Mouse (Mus musculus) heart, adult 11 months (tissue): Measurements from ENCODE around the gene Sfxn2.

ENCODE experiments used
- DNase-seq: peaks from one replicate; pipeline ENCODE4 v3.0.0; 2022

The Sfxn2 gene

GRCm38 (mm10) chr19:46572951-46573937 is at the start of gene Sfxn2, which contains the start of gene Arl3:
Sfxn2 (plus strand) TSS chr19:46573365.
Arl3 (minus strand) TSS chr19:46573198.
- DNase-seq: peak; percentile 100

DNA sequence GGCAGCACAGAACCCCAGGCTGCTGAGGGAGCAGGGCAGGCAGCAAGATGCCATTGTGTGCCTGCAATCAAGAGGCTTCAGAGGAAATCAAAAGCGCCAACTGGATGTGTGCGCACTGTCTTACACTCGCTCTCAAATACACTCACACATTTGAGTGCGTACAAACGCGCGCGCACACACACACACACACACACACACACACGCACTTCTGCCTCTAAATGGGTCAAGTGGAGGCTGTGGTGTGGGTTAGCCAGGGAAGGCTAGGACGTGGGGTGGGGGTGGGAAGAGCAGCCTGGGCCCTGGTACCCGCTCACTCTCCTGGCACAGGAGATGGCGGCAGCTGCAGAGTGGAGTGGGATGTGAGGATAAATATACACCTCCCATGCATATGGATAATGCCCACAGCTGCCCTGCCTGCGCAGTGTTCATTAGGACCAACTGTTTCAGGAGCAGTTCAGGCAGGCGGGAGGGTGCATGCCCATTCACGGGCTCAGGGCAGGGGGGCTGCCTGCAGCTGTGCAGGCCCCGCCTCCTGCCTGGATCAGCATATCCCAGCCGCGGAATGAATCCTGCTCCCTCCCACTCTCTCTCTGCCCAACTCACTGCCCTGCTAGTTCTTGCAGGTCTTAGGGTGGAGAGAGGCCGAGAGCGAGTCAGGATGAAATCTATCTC is 49.5 kb upstream of the Sfxn2 start:
- peak; percentile 96 for DNase-seq

- peak; percentile 95 for DNase-seq
These were observed 49.0 kb upstream of the Sfxn2 start for GRCm38 (mm10) chr19:46524152-46524544.

DNA sequence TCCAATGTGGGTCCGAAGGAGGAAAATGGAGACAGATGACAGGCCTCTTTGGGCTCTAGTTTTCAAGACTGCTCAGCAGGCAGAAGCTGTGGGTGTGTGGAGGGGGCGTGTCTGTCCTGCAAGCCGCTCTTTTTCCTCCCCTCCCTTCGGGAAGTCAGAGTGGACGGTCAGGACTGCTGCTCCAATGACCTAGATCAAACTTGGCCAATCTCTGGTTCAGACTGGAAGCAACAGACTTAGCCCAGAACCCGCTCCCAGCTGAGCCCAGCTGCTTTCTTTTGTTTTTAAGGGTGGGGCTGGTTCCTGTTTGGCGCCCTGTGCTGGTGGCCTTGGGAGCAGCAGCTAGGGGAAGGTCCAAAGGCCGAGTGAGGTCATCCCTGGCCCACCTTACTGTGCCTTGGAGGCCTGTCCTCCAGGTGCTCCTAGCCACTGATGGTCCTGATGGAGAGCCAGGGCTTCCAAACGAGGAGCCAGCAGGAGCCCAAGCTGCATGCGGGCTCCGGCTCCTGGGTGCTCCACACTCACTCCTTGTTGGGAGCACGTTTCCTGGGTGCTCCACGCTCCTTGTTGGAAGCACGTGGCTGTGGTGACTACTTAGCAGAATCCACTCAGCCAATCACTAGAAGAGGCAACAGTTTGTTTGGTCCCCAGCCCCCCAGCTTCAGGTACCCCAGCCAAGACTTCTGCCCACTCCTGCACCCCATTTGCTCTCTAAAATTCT is 48.4 kb upstream of the Sfxn2 start:
- peak; percentile 99 for DNase-seq

DNA sequence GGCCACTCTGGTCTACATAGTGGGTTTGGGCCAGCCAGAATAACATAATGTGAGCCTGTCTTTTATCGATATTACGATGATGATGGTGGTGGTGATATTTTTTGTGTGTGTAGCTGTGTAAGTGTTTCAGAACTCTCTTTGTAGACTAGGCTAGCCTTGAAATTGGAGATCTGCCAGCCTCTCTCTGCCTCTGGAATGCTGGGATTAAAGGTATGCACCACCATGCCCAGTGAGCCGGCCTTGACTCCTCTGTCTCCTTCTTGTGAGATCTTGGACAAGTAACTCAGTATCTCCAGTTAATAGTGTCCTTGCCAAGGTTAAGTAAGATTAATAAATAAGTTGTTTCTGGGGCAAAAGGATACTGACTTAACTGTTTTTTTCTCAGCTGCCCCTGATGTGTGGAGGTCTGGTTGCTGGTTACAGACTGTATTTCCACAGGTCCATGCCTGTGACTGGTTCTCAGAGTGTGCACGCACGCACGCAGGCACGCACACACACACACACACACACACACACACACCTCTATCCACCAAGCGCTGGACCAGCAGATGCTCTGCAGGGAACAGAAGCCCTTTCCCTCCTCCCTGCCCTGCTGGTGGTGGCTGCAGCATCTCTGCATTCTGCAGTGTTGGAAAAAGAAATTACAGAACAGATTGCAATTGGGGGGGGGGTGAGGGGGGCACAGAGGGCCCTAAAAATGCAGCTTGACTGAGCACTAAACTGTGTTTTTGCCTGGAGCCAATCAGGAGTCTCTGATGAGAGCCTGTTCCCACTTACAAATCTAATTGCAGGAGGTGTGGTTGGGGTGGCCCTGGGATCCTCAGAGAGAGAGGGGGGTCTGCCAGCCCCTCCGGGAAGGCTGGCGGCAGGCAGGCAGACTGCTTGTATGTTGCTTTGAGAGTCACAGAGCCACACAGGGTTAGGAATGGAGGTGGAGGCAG is 47.2 kb upstream of the Sfxn2 start:
- DNase-seq: peak; percentile 84

- peak; percentile 90 for DNase-seq
These were observed 45.3 kb upstream of the Sfxn2 start for GRCm38 (mm10) chr19:46527632-46528528.

GRCm38 (mm10) chr19:46528529-46529213 is 44.5 kb upstream of the Sfxn2 start:
- peak; percentile 98 for DNase-seq

DNA sequence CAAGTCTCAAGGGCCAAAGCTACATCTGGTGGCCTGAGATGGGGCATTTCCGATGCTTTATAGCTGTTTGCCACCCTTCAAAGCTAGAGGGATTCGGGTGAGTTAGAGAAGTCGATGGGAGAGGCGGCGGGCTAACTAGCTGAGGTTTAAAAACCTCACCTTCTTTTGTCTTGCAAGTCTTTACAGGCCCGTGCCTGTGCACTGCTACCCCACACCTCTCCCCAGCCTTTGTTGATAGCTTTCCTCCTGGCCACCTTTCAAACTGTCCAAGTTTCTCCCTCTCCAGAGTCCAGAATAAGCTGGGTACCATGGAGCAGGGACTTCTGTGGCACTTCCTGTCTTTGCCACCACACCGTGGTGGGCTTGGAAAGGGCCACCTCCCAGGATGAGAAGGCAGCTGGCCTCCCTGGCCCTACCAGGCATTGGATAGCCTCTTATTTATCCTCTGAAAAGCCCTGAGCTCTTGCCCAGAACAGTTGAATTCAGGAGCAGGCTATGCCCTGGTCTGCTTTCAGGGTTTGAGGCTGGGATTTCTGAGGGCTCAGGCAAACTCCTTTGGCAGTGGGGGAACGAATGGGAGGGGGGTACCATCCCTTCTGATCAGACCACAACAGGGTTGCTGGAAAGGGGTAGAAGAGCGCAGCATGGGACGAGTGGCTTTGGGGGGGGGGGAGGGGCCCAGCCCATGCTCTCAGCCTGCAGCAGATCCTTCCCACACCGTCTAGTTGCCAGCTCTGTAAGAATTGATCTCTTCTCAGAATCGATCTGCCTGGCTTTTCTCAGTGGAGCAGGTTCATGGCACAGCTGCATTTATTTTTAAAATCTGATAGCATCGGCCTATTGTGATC is 43.3 kb upstream of the Sfxn2 start:
- DNase-seq: peak; percentile 89

GRCm38 (mm10) chr19:46530449-46530990 is 42.6 kb upstream of the Sfxn2 start:
- peak; percentile 82 for DNase-seq

- peak; percentile 91 for DNase-seq
These were observed 41.8 kb upstream of the Sfxn2 start for GRCm38 (mm10) chr19:46531071-46532030.

GRCm38 (mm10) chr19:46532031-46532688 is 41.0 kb upstream of the Sfxn2 start:
- DNase-seq: peak; percentile 96

DNA sequence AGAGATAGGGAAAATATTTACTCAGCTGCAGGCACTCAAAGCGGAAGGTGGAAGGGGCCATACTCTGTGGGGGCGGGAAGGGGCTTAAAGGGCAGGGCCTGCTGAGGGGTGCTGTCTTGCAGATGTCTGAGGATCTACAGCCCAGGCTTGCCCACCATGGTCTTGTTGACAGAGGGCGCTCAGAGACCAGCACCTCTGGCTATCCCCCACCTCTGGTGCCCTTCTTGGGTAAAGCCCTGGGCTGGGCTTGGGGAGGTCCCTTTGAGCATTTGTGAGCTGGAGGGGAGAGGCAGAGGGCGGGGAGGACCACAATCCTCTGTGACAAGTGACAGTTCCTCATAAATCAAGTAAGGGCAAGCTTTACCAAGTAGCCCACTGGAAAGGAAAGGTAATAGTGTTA is 40.1 kb upstream of the Sfxn2 start:
- peak; percentile 86 for DNase-seq

GRCm38 (mm10) chr19:46533525-46533924 is 39.6 kb upstream of the Sfxn2 start:
- peak; percentile 77 for DNase-seq

GRCm38 (mm10) chr19:46534542-46535098 is 38.5 kb upstream of the Sfxn2 start:
- peak; percentile 86 for DNase-seq

DNA sequence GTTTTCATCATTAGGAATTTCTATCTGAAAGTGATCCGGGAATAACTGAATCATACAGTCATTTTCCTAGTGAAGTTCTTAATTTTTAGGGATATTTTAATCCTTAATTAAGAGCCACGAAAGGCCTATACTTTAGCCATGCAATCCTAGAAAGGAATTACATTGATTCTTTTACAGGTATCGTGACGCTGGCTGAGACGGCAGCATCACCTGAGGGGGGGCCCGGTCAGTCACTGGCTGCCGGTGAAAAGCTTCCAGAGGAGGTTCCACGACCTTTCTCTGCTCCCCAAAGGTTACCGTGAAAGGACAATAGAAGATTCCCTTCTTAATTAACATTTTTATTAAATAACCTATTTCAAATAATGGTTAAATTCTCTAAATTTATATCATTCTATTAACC is 35.8 kb upstream of the Sfxn2 start:
- DNase-seq: peak; percentile 79

DNA sequence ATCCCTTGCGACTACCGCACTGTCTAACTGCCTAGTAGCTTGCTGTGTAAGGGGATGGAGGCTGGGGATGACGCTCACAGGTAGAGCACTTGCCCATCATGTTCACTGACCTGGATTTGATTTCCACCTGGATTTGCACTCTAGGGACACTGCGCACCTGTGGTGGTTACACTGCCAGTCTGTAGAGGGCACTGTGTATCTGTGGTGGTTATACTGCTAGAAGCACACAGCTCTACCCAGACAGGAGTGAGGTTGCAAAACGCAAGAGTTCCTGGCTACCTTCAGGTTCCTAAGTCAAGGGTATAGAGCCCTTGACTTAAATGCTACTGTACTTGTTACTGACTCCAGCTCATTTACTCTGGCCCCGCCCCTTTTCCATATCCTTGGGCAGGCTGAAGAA is 35.0 kb upstream of the Sfxn2 start:
- no peak for DNase-seq

- no peak for DNase-seq
These were observed 30.4 kb upstream of the Sfxn2 start for GRCm38 (mm10) chr19:46542750-46543149.
